Mouse (Mus musculus): Measurements from ENCODE around the gene Cdx4.

GRCm38 (mm10) chrX:103366201-103366600 is 45.0 kb downstream of the Cdx4 start:
- TF ChIP-seq CTCF (IDR thresholded peaks at IDR 0.05; ENCODE audit: low read depth) = no peak
- TF ChIP-seq EP300 (optimal IDR thresholded peaks at IDR 0.05) = no peak
